Mouse (Mus musculus): ENCODE measurements around the gene Crx.
A peak's percentile ranks its signal among the peaks of the same experiment; 100 is the strongest.
"Not testable (repeated sequence)": the region's sequence is repeated elsewhere in the genome, so short reads cannot be mapped to it uniquely, and the experiment has no call there.

The Crx gene

DNA sequence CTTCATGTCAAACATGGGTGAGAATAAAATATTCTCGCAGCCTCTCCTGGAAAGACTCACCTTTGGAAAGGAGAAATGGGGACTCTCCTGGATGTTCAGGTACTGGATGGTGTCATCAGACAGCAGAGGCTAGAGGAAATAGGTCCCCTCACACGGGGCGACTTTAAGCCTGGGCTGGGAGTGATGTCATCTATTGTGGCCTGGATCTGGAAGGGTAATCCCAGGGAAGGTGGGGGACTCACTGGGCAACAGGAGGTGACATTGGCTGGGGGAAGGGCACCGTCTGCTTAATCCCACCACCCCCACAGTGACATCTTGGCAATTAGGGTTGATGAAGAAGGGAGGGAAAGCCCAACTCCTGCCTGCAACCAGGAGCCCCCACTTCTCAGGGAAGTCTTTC lies at the start of gene Crx:
Gene Crx (minus strand): TSS at position 213 of the 400 bp plus-strand sequence.
- no peak for DNase-seq

- peak; percentile 91 for DNase-seq
These were observed 42.5 kb upstream of the Crx start, which contains the start of gene Selenow for GRCm38 (mm10) chr7:15922220-15922773. Gene Selenow (minus strand): TSS chr7:15922402.

- DNase-seq = peak; percentile 43
These were observed 42.0 kb upstream of the Crx start for GRCm38 (mm10) chr7:15921796-15922195.

DNA sequence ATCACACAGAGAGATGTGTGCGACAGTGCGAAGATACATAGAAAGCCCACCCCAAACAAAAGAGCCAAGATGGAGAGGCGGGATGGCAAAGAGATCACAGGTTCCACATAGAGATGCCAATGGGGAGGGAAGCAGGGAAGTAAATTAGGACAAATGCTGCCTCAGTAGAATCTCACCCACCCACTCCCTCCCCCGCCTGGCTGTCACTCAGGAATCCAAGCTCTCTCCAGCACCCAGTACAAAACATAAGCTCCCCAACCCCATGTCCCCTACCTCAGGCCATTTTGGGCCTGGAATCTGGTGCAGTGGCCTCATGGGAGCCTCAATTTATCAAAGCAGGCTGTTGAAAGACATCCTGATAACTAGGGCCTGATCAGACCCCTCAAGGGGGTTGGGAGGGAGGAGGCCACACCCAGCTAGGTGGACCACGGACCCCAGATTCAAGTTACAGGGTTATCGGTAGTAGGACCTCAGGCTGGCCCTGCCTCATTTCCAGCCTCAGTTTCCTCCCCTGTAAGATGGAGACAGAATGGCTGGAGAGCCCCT lies 41.0 kb upstream of the Crx start:
- no peak for DNase-seq

- DNase-seq = no peak
These were observed 40.2 kb upstream of the Crx start for GRCm38 (mm10) chr7:15919947-15920346.

GRCm38 (mm10) chr7:15918371-15918770 lies 38.6 kb upstream of the Crx start:
- no peak for DNase-seq

GRCm38 (mm10) chr7:15916996-15917395 lies 37.2 kb upstream of the Crx start:
- DNase-seq = no peak

GRCm38 (mm10) chr7:15916134-15916723 lies 36.5 kb upstream of the Crx start:
- DNase-seq = no peak

GRCm38 (mm10) chr7:15915695-15916094 lies 35.9 kb upstream of the Crx start:
- not testable (repeated sequence) for DNase-seq

GRCm38 (mm10) chr7:15914751-15915150 lies 35.0 kb upstream of the Crx start:
- no peak for DNase-seq

DNA sequence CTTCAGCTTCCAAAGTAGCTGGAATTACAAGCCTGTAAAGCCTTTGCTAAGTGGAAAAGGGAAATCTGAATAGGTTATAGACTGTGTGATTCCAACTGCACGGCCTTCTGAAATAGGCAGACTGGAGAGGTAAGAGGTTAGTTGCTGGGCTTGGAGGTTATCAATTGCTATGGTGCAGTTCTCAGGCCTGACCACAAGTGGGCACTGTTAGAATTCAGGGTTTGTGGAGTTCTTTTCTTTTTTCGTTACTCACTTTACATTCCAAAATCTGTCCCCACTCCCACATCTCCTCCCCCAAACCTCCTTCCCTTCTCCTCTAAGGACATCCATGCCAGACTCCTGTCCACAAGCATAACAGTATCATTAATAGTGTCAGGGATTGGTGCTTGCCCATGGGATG lies 34.5 kb upstream of the Crx start:
- peak; percentile 52 for DNase-seq

DNA sequence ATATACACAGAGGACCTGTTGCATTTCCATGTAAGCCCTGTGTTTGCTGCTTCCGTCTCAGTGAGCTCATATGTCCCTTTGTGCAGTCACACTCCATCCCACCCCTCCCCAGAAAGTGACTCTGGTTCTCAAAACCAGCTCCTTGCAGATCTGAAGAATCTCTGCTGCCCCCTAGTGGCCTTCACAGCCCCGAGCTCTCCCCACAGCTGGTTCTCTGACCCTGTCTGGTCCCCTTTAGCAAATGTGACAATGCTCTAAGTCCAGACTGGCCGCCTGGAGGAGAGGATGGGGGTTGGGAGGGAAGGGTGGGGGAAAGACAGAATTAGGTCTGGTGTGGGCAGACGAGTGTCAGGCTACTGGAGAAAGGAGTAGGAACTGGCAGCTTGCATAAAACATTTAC lies 32.4 kb upstream of the Crx start:
- peak; percentile 83 for DNase-seq

DNA sequence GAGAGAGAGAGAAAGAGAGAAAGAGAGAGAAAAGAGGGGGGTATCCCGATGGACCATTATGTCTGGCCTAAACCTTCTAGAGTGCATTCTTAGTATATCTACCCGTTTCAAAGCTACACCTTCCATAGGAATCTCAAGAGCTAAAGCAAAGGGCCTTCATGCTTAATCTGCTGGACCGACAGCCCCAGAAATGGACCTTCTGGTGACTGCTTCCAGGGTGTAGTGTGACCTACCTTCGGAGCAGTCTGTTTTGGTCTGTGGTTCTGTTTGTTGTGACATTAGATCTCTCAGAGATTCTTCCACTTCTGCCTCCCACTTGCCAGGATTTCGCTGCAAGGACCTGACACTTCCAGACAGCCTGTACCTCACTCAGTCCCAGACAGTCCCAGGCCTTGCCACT lies 30.8 kb upstream of the Crx start:
- DNase-seq = no peak

GRCm38 (mm10) chr7:15907971-15908590 lies 28.3 kb upstream of the Crx start:
- no peak for DNase-seq

GRCm38 (mm10) chr7:15906602-15907001 lies 26.8 kb upstream of the Crx start:
- DNase-seq = no peak

DNA sequence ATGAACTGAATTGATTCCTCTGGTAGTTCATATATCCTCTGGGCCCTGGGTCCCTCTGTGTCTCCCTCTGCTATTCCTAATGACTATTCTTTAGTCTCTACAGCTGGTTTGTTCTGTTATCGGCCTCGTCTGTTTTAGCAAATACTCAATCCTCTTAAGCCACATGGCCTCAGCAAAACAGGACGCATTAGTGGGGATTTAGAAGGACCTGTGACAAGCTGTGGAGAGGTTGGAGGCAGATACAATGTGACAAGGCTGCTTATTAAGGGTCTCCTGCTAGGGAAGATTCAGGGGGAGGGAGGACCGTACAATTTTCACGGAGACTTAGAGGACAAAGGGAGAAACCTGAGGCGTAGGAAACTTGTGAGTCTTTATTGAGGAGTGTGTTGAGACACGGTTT lies 26.1 kb upstream of the Crx start:
- no peak for DNase-seq

- no peak for DNase-seq
These were observed 21.7 kb upstream of the Crx start for GRCm38 (mm10) chr7:15901366-15902048.

- DNase-seq = no peak
These were observed 14.5 kb upstream of the Crx start for GRCm38 (mm10) chr7:15894251-15894650.

DNA sequence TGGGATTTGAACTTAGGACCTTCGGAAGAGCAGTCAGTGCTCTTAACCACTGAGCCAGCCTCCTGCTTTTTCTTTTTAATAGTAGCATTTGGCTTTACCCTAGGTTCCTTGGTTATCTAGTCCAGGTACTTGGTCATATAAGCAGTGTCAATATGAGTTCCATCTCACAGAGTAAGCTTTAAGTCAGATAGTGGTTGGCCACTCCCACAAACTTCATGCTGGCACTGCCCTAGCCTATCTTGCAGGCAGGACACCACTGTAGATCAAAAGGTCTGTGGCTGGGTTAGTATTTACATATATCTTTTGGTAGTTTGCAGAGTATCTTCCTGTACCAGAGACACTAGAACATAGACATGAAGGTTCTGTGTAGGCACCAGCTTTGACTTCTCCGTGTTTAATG lies 4.4 kb upstream of the Crx start:
- no peak for DNase-seq

GRCm38 (mm10) chr7:15882317-15882716 lies 2.5 kb upstream of the Crx start, which contains the start of gene Crxos:
Gene Crxos (plus strand): TSS chr7:15882617.
- DNase-seq = no peak

GRCm38 (mm10) chr7:15881831-15882230 lies 2.1 kb upstream of the Crx start:
- DNase-seq = no peak

DNA sequence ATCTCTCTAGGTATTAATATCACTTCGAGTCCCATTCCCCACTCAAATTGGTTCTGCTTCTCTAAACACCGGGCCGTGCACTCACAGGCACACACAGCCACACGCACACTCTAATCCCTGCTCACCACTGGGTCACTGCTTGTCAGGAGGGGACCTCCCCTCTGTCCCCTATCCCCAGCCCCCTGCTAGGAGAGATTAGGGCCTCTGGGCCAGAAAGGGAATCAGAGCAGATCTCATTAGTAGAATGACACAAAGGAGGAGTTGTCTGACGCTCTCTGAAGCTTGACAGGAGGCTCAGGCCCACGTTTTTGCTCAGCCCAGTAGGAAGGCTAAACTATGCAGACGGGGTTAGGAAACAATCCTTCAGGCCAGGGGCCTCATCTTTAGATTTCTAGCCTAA lies 1.6 kb upstream of the Crx start:
- DNase-seq = no peak

- DNase-seq = no peak
These were observed 15.7 kb downstream of the Crx start for GRCm38 (mm10) chr7:15864104-15864503.

DNA sequence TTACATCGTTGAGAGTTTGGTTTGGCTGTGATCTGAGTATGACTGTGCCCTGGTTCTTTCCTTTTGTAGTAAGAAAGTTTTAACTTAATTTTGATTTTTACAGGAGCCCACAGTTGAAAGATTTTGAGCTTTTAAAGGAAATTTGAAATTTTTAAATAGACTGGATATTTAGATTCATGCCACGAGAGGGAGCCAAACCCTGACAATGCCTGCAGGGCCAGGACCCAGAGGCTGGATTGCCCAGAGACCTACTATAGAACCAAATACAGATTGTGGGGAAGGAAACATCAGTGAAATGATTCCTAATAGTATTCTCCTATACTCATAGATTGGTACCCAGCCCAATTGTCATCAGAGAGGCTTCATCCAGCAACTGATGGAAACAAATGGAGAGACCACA lies 20.1 kb downstream of the Crx start:
- no peak for DNase-seq

All from lung, postnatal 14 days (tissue).